Mouse (Mus musculus): Measurements from ENCODE around the gene Art4. TPM values are rescaled to one million over a fixed set of nuclear protein-coding genes. Genes with fewer than 3 reads are reported as not detected.

Gene Art4
- total RNA-seq, 2 experiments from 2014 or later = not detected

DNA sequence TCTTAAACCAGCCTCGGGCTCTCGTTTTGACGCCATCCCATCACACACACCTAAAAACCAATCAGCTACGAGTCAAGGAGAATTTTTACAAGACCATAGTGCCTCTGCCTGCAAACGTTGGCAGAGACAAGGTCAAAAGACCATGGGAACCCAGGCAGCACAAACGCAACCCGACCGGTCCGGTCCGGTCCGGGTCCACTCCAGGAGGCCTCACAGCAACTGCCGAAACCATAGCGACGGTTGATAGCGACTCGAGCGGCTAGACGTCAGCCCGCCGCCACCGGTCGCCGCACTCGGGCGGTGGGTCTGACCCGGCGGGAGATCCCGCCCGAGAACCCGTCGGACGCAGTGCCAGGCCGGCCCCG, 30.0 kb downstream of the Art4 start, which contains the start of gene BC049715:
Gene BC049715, plus strand, starts transcription at position 111 of the 365 bp plus-strand sequence.
- no peak for DNase-seq (ENCODE audit: low spot score)

- no peak for DNase-seq (ENCODE audit: low spot score)
Observed at GRCm38 (mm10) chr6:136827116-136827515, 30.4 kb downstream of the Art4 start.

DNA sequence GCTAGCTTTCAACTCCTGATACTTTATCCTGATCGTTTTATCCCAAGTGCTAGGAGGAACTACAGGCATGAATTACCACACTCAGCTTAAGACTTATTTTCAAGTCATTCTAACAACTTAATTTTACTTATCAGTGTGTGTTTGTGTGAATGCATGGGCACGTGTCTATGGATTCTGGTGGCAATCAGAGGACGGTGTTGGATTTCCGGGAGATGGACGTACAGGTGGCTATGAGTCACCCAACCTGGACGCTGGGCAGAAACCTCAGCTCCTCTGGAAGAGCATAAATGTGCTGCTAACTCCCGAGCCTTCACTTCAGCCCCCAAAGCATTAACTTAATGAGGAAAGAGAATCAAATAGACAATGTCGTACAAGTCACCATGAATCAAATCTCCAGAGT, 32.5 kb downstream of the Art4 start:
- no peak for DNase-seq (ENCODE audit: low spot score)

DNA sequence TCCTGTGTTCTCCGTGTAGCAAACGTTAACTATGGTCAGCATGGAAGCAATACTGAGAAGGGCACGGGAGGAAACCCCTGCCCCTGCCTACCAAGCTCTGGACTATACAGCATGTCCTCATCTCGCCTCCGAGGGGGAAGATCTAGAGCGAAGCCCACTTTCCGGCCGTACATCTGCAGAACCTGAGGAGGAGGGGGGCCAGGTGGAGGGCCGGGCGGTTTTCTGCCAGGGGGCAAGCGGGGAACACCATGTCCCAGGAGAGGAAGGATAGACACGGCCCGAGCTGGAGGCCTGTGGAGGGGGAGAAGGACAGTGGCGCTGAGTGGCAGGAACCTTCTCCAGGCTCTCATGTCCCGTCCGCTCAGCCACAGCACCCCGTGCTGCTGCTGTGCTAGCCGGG, 36.4 kb downstream of the Art4 start:
- no peak for DNase-seq (ENCODE audit: low spot score)

- DNase-seq (ENCODE audit: low spot score) = no peak
Observed at GRCm38 (mm10) chr6:136820381-136820780, 37.2 kb downstream of the Art4 start.

DNA sequence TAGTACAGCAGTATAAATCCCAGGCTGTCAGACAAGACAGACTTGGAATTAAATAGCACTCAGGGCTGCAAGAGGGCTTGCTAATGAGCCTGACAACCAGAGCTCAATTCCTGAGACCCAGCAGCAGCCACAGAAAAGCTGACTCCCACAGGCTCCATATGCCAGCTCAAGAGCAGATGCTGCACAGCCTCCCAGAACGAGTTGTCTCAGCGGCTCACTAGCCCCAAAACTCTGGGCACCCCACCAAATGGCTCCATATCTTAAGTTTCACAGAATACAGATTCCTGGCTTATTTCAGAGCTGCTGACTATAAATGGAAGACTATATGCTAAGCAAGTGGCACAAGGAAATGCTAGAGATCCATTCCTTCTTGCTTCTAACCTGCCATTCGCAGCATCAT, 40.0 kb downstream of the Art4 start:
- no peak for DNase-seq (ENCODE audit: low spot score)

DNA sequence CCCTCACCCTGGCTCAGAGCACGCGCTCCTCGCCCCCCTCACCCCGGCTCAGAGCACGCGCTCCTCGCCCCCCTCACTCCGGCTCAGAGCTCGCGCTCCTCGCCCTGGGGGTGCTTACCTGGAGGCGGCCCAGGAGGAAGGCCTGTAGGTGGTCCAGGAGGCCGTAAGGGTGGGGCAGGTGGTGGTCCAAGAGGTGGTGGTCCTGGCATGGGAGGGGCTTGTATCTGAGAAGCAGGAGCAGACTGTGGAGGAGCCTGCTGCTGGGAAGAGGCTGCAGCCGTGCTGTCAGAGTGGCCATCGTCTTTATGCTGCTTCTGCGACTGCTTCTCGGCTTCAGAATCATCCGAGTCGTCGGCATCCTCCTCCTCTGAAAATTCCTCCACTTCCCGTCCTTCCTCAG, 40.7 kb downstream of the Art4 start:
- DNase-seq (ENCODE audit: low spot score) = no peak

DNA sequence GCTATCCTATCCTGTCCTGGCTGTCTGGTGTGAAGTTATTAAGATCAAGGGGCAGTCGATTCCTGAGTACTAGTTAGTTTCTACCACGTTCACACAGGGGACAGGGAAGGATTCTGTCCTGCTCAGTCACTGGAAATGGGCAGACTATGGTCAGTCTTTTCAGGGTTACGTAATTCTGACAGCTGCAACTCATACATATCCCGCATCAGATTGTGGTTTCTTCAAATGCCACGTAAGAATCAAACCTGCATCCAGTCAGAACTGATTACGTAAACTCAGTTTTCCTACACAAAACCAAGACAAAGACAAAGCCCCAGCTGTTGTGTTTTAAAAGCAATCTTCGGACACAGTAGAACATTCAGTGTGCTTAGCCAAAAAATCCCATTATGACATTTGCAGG, 42.2 kb downstream of the Art4 start:
- no peak for DNase-seq (ENCODE audit: low spot score)

DNA sequence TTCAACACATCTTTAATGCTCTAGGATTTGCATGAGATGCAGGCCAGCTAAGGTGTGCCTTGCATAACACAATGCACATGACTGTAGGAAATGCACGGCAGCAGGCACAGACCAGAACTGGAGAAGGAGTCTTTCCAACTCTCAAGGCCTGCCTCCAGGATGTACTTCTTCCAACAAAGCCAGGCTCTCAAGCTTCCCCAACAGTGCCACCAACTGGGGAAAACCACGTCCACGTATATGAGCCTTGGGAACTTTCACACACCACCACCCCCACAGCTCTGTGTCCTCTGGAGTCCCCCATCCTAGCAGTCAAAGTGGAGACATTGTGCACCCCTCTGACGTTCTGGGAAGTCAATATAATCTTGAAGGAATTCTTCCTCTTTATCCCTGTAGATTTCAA, 44.4 kb downstream of the Art4 start:
- DNase-seq (ENCODE audit: low spot score) = no peak

DNA sequence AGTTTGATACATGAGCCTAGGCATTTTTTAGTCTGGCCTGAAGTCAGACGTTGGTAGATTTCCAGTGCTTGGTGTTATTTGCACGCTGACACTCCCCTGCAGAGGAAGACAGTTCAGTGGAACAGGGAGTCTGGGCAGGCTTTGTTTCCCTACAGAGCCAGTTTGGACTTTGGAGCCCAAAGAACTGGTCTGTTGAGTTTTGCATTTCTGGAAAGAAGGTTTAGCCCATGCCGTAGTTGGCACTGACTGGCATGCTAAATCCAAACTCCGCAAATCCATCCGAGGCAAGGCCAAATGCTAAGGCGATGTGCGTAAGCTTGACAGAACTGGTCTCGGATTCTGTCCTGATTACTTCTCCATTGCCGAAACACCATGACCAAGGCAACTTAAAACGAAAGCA, 46.3 kb downstream of the Art4 start:
- DNase-seq (ENCODE audit: low spot score) = no peak

- DNase-seq (ENCODE audit: low spot score) = no peak
Observed at GRCm38 (mm10) chr6:136809673-136810072, 47.9 kb downstream of the Art4 start.

- peak; percentile 40 for DNase-seq (ENCODE audit: low spot score)
Observed at GRCm38 (mm10) chr6:136809077-136809476, 48.5 kb downstream of the Art4 start.

DNA sequence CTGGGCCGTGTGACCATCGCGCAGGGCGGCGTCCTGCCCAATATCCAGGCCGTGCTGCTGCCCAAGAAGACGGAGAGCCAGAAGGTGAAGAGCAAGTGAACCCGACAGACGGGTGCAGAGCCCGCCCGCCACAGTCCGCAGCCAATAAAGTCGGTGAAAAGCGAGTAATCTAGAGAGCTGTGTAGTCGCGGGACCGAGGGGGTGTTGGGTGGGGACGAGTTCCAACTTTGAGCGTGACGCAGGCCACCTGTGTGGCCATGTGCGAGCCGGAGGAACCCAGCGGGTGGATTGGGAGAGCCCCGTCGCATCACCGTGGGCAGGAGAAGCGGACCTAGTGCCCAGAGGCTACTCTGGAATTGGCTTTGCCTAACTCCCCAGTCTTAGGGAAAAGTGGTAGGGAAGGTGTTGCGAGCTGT, 48.9 kb downstream of the Art4 start:
- DNase-seq (ENCODE audit: low spot score) = no peak

DNA sequence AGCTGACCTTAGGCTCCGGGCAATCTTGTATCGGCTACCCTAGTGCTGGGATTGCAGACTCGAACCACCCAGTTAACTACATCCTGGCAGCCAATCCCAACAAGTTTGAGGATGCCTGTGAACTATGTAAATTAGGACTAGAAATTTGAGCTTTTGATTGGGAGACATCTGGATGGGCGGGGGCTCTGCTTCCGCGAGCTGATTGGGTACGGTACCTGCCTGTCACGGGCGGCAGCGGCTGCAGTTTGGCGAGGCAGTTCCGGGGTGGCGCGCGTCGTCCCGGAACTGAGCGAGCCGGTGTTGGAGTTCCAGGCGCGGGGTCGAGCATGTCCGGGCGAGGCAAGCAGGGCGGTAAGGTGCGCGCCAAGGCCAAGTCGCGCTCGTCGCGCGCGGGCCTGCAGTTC, 49.5 kb downstream of the Art4 start, which contains the start of gene H2afj:
Gene H2afj, plus strand, starts transcription at position 231 of the 404 bp plus-strand sequence.
- DNase-seq (ENCODE audit: low spot score) = peak; percentile 98

DNA sequence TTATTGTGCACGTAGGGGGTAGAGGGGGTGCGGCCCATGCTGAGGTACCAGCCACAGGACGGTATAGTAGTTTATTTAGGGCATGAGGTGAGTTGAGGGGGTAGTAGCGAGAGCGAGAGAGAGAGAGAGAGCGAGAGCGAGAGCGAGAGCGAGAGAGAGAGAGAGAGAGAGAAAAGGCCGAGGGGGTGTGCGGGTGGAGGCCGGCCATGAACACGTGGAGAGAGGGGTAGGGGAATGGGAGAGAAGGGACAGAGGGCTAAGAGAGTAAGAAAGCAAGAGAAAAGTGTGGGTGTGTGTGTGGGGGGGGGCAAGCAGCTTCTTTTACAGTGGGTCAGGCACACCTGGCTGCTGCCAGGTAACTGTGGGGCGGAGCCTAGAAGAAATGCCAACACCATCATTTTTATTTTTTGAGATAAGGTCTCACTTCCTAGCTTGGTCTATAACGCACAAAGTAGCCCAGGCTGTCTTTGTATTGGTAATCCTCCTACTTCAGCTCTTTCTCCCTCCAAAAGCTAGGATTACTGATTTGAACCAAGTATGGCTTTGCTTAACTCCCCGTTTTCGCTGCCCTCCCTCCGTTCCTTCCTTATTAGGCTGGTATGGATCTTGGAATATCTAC, 50.0 kb downstream of the Art4 start:
- no peak for DNase-seq (ENCODE audit: low spot score)

- DNase-seq (ENCODE audit: low spot score) = no peak
Observed at GRCm38 (mm10) chr6:136806819-136807218, 50.7 kb downstream of the Art4 start.

DNA sequence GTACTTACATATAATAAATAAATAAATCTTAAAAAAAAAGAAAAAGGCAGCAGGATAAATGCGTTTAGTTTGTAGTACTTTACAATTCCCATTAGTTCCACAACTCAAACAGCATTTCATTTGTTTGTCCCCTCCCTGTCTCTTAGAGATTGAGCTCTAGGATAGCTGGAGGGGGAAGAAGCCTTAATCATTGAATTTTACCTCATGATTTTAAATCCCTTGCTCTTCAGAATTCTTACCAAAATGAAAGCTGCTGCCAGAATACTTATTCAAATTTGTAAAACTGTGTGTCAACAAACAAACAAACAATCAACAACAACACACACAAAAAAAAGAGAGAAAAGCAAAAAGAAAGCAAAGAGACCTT, 52.1 kb downstream of the Art4 start:
- DNase-seq (ENCODE audit: low spot score) = no peak

- no peak for DNase-seq (ENCODE audit: low spot score)
Observed at GRCm38 (mm10) chr6:136804705-136805408, 52.7 kb downstream of the Art4 start.

DNA sequence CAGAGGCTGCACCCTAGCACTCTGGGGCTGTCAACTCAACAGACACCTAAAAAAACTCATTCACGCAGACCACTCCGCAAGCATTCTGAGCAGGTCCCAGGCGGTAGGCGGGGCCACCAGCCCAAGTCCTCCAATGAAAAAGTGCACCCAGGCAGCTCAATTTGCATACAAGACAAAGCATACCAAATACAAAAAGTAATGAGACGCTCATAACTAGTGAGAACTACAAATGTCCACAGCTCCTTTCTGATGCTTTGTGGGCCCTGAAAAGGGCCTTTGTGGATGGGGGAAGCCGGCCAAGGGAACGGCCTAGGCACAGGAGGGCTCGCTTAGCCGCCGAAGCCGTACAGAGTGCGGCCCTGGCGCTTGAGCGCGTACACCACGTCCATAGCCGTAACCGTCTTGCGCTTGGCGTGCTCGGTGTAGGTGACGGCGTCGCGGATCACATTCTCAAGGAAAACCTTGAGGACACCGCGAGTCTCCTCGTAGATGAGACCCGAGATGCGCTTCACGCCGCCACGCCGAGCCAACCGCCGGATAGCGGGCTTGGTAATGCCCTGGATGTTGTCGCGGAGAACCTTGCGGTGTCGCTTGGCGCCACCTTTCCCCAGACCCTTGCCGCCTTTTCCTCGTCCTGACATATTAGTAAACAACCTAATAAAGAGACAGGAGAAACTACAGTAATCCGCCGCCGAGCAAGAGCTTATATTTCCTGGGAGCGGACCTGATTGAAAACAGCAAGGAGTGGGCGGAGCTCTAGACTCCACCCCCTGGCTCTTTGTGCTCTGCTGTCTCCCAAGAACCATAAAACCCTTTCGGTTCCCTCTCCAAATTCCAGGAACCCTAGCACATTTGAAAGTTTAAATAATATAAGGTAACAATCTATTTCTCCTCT, 53.5 kb downstream of the Art4 start, which contains the start of gene Hist4h4:
Gene Hist4h4, minus strand, starts transcription at position 677 of the 895 bp plus-strand sequence.
- DNase-seq (ENCODE audit: low spot score) = peak; percentile 98

GRCm38 (mm10) chr6:136803093-136803738, 54.3 kb downstream of the Art4 start:
- DNase-seq (ENCODE audit: low spot score) = no peak

DNA sequence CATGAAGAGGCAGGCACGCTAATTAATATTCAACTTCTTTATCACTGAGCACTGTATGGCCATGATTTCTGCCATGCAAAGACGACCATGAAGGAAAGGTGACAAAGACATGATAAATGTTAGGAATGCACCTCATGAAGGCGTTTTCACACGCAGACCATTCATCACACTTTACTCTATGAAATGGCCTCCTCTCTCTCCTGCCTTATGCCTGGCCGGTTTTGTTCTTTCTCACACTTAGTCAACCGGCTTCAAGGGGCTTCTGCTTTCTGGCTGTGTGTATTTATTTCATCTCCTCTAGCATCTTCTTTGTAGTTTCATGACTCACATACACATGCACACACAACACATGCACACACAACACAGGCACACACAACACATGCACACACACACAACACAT, 56.3 kb downstream of the Art4 start:
- DNase-seq (ENCODE audit: low spot score) = no peak

DNA sequence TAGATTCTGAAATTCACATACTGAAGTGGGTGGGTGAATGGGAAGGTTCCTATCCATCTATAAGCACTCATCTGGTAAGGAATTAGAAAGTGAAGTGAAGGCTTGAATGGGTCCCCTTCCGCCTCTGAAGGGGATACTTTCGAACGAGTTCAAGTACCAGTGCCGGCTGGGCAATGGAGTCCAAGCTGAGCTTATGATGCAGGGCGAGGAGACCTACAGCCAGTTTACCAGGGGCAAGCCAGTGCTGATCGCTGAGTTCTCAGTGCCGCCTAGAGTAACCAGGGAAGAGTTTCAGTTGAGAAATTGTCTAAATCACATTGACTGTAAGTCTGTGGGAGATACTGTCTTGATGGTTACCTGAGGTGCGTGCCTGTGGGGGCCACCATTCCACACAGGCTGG, 56.8 kb downstream of the Art4 start:
- no peak for DNase-seq (ENCODE audit: low spot score)

All from gastrocnemius, adult 18-20 months (tissue).